Mouse (Mus musculus): ENCODE measurements at regions not wholly inside any gene's neighbourhood (a gene's known extent, or its start where the extent isn't known, plus 50 kb on each side); places are given as distances from the start of the nearest gene placed in this dataset.

DNA sequence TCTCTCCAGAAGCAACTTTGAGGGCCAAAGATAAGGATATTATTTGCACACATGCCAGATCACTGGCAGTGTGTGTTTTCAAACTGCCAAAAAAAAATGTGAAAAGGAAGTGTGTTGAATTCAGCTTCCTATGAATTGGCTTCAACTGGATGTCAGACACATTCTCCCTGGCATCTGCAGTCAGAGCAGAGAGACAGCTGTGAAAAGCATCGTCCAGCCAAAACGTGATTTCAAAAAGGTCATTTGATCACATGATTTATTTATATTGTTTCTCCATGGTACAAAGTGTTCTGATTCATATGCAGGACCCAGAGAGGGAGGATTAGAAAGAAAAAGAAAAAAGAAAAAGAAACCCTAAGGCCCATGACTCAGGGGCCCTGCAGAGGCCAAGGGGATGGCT, 207.2 kb upstream of the Adamts9 start:
- Histone ChIP-seq H3K4me2 (replicated peaks) (no peak overlapping the region), H3K27me3 (no peaks in the 10 kb centered on the region), H3K36me3 (no peaks in the 10 kb centered on the region), H3K9me3 (no peaks in the 10 kb centered on the region), H3K4me1 (0 out of 2 replicates have a peak, but pooled peaks cover 8% of the 10 kb centered on the region), H3K4me3 (no peak overlapping the region), H3K27ac (replicated peaks) (no peak overlapping the region), H3K9ac (replicated peaks) (no peak overlapping the region)
- 35% methylated on average over 2 of the region's 2 CpGs for WGBS
- ATAC-seq (replicated peaks) = no peak

DNA sequence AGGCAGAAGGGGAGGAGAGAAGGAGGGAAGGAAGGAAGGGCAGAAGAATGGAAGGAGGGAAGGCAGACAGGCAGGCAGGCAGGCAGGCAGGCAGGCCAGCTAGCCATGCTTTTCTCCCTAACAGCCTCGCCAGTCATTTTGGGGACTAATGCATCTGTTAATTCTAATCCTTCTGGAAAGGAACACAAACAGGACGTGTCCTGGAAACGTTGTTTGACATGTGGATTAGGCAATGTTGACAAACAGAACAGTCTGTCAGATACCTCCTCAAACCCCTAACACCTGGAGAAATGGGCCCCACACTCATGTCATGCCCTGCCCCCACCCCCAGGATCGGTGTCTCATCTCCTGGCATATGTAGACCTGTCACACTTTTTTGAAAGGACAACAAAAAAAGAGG, 206.7 kb upstream of the Adamts9 start:
- WGBS = 32% methylated on average over 4 of the region's 4 CpGs
- H3K9me3 ChIP-seq = no peaks in the 10 kb centered on the region

DNA sequence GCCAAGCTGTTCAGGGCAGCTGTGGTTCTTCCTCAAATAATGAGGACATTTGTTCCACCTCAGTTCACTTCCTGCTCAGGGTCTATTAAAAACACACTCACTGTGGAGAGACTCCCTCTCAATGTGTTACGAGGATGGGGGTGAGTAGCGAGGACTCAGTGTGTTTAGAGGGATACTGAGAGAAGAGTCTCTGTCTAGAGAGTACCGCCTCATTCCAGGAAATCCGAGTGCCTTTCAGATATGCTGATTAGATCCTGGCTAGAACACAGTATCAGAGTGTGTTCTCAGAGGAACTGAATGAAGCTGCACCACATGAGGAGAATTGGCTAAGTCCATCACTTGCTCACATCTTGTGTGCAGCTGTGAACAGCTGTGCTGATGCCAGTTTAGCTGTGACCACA, 197.0 kb upstream of the Adamts9 start:
- Histone ChIP-seq H3K4me3 (no peak overlapping the region), H3K27ac (replicated peaks) (no peak overlapping the region), H3K4me1 (no peaks in the 10 kb centered on the region), H3K36me3 (no peaks in the 10 kb centered on the region), H3K9ac (replicated peaks) (no peak overlapping the region), H3K27me3 (no peaks in the 10 kb centered on the region), H3K9me3 (no peaks in the 10 kb centered on the region), H3K4me2 (replicated peaks) (no peak overlapping the region)
- WGBS = 18% methylated on average over 4 of the region's 4 CpGs
- ATAC-seq (replicated peaks) = no peak

More for the DNA sequence above, 206.7 kb upstream of the Adamts9 start:
- no peaks in the 10 kb centered on the region for H3K27me3 ChIP-seq
- no peaks in the 10 kb centered on the region for H3K36me3 ChIP-seq
- H3K4me2 ChIP-seq (replicated peaks) = no peak overlapping the region
- no peak overlapping the region for H3K4me3 ChIP-seq
- no peak for ATAC-seq (replicated peaks)
- no peak overlapping the region for H3K9ac ChIP-seq (replicated peaks)
- H3K4me1 ChIP-seq = 0 out of 2 replicates have a peak, but pooled peaks cover 8% of the 10 kb centered on the region
- no peak overlapping the region for H3K27ac ChIP-seq (replicated peaks)

DNA sequence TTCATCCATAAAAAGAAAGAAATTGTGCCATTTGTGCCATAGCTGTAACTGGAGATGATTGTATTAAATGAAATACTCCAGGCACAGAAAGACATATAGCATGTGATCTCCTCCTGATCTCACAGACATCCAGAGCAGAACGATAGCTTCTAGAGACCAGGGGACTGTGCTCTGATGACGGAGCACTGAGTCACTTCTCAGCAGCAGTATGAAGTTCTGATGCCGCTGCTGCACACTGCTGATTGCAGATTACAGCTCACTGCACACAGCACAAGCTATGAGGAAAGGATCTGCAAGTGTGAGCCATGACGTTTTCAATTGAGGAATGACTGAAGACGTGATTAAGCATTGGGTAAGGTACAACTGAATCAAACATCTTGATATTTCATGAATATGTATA, 190.6 kb upstream of the Adamts9 start:
- Histone ChIP-seq H3K36me3 (no peaks in the 10 kb centered on the region), H3K4me3 (no peak overlapping the region), H3K9me3 (no peaks in the 10 kb centered on the region), H3K9ac (replicated peaks) (no peak overlapping the region), H3K4me1 (no peaks in the 10 kb centered on the region), H3K27ac (replicated peaks) (no peak overlapping the region), H3K27me3 (no peaks in the 10 kb centered on the region), H3K4me2 (replicated peaks) (no peak overlapping the region)
- ATAC-seq (replicated peaks) = no peak
- WGBS = 79% methylated on average over 5 of the region's 5 CpGs

DNA sequence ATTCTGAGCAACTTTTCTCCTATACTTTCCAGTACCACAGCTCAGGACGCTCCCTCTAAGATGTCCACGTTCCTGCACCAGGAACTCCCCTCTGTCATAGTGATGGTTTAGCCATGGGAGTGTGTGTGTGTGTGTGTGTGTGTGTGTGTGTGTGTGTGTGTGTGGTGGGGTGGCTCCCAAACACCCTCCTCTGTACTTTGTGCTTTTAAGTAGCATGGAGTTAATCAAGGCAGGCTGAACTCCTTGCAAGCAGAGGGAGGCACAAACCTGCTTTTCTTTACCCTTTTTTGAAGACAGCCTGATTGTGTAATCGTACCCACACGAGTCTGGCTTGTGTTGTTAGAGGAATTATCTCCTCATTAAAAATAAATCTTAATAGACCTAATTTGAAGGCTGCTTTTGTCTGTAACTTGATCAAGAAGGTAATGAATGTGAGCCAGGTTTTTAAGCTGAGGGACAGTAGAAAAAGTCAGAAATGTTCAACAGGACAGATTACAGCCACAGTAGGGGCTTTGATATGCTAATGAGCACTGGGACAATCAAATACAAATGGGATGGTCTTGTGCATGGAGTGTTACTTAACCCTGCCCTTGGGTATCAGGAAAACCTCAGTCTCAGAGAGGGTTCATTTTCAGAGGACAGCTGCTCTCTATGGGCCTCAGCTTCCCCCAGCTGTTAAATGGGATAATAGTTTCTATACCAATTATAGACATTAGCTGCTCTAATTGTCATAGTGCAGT, 187.8 kb upstream of the Adamts9 start:
- H3K36me3 ChIP-seq = no peaks in the 10 kb centered on the region
- WGBS = 13% methylated on average over 4 of the region's 4 CpGs
- H3K4me2 ChIP-seq (replicated peaks) = no peak overlapping the region
- H3K9me3 ChIP-seq = no peaks in the 10 kb centered on the region
- no peak overlapping the region for H3K27ac ChIP-seq (replicated peaks)
- ATAC-seq (replicated peaks) = no peak
- no peaks in the 10 kb centered on the region for H3K27me3 ChIP-seq
- H3K4me1 ChIP-seq = no peaks in the 10 kb centered on the region
- H3K9ac ChIP-seq (replicated peaks) = no peak overlapping the region
- H3K4me3 ChIP-seq = no peak overlapping the region

DNA sequence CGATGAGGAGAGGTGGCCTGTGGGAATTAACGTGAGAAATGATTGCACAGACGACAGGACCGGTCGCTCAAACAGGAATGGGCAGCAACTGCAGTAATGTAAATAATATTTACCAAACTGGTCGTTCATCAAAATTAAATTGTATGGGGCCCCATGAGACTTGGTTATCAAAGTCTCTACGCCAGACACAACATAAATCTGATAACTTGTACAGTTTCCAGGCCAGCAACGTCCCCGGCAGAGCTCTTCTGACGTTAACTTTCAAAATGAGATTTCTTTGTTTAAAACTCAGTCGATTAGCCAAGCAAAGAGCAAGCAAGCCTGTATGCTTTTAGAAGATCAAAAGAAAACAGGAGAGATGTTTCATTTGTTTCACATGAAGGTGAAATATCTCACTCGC, 176.2 kb upstream of the Adamts9 start:
- H3K4me1 ChIP-seq = no peaks in the 10 kb centered on the region
- H3K9me3 ChIP-seq = no peaks in the 10 kb centered on the region
- 71% methylated on average over 12 of the region's 12 CpGs for WGBS
- no peak overlapping the region for H3K4me2 ChIP-seq (replicated peaks)
- H3K4me3 ChIP-seq = no peak overlapping the region
- no peaks in the 10 kb centered on the region for H3K27me3 ChIP-seq
- no peak overlapping the region for H3K9ac ChIP-seq (replicated peaks)
- H3K36me3 ChIP-seq = no peaks in the 10 kb centered on the region
- ATAC-seq (replicated peaks) = no peak
- no peak overlapping the region for H3K27ac ChIP-seq (replicated peaks)

DNA sequence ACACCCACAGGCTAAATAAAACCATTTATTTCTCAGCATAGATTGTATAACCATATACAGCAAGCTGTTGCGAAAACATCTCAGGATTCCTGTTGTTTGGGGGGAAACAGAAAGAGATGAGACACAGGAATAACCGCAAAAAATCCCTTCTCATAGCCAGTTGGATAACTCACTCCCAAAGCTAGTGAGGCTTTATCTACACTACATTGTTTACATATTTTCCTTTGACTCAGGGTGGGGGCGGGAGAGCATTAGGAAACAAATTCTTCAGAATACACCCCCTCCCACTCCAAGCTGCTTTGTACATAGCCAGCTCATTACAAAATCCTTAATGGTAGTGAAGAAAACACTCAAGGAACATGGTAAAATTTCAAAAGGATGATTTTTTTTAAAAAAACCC, 170.1 kb upstream of the Adamts9 start:
- 89% methylated on average over 3 of the region's 3 CpGs for WGBS
- Histone ChIP-seq H3K9ac (replicated peaks) (no peak overlapping the region), H3K9me3 (no peaks in the 10 kb centered on the region), H3K4me3 (no peak overlapping the region), H3K27me3 (no peaks in the 10 kb centered on the region), H3K4me2 (replicated peaks) (no peak overlapping the region), H3K36me3 (no peaks in the 10 kb centered on the region), H3K4me1 (no peaks in the 10 kb centered on the region), H3K27ac (replicated peaks) (no peak overlapping the region)
- ATAC-seq (replicated peaks) = no peak

DNA sequence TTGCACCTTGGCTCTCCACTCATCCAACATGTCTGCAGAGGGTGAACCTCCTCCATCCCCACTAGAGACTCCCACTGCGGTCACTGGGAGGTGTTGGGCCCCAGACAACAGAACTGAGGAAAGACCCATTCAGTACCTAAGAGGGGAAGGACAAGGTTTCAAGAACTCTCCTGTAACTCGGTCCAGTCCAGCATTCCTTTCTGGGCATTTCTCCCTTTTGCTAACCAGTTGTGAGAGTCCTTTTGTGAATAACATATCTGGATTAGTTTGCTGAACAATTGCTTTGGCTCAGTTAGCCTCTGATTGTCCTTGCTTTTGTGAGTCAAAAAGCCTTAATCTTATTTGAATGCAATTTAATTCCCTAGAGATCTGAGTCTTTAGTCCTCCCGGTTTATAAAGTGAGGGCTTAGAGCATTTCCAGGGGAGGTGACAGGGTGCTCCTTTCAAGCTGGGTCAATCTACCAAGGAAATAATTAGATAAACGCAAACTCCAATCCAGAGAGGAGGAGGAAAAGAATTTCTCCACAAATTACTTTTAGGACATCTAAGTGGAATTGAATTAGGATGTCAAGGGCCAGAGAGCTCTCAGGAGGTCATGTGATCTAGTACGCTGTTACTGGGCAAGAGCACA, 151.6 kb upstream of the Adamts9 start:
- no peak overlapping the region for H3K4me3 ChIP-seq
- no peak overlapping the region for H3K4me2 ChIP-seq (replicated peaks)
- H3K9me3 ChIP-seq = no peaks in the 10 kb centered on the region
- no peaks in the 10 kb centered on the region for H3K4me1 ChIP-seq
- no peaks in the 10 kb centered on the region for H3K27me3 ChIP-seq
- ATAC-seq (replicated peaks) = no peak
- no peaks in the 10 kb centered on the region for H3K36me3 ChIP-seq
- H3K27ac ChIP-seq (replicated peaks) = no peak overlapping the region
- 12% methylated on average over 5 of the region's 5 CpGs for WGBS
- no peak overlapping the region for H3K9ac ChIP-seq (replicated peaks)

DNA sequence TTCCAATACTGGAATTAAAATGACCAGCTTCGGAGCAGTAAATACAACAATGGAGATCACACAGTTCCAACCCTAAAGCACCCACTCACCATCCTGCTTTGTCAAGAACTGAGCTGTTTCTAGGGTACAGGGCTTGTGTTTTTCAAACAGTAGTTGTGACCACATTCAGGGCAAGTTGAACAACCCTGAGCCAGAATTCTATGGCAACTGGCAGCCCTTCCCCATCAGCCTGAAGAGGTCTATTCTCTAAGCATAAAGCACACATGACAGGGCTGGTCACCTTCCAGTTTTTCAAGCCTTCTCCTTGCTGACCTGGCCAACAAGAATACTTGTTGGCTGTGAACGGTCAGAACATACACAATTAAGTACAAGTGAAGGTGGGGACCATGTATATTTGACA, 150.5 kb upstream of the Adamts9 start:
- Histone ChIP-seq H3K9ac (replicated peaks) (no peak overlapping the region), H3K27me3 (no peaks in the 10 kb centered on the region), H3K4me3 (no peak overlapping the region), H3K4me1 (no peaks in the 10 kb centered on the region), H3K36me3 (no peaks in the 10 kb centered on the region), H3K27ac (replicated peaks) (no peak overlapping the region), H3K4me2 (replicated peaks) (no peak overlapping the region), H3K9me3 (no peaks in the 10 kb centered on the region)
- WGBS = 62% methylated on average over 2 of the region's 2 CpGs
- no peak for ATAC-seq (replicated peaks)

DNA sequence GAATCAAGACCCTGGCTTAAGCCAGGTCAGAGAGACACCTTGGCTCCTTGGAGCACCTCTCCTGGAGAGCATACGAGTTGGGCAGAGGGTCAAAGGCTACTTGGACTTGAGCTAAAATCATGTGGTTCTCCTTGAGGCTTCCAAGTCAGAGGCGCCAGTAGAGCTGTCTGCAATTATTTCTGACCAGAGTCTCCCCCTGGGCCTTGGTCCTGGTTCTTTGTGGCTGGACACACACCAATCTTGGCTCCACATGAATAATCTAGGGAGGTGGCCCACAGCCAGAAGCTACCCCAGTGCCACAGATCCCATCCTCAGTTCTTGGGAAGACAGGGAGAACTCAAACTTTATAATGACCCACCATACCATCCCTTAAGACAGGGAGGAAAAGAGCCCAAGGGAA, 144.0 kb upstream of the Adamts9 start:
- Histone ChIP-seq H3K27ac (replicated peaks) (no peak overlapping the region), H3K36me3 (no peaks in the 10 kb centered on the region), H3K27me3 (no peaks in the 10 kb centered on the region), H3K4me3 (no peak overlapping the region), H3K9ac (replicated peaks) (no peak overlapping the region), H3K4me1 (no peaks in the 10 kb centered on the region), H3K4me2 (replicated peaks) (no peak overlapping the region), H3K9me3 (no peaks in the 10 kb centered on the region)
- ATAC-seq (replicated peaks) = no peak
- 89% methylated on average over 2 of the region's 2 CpGs for WGBS

DNA sequence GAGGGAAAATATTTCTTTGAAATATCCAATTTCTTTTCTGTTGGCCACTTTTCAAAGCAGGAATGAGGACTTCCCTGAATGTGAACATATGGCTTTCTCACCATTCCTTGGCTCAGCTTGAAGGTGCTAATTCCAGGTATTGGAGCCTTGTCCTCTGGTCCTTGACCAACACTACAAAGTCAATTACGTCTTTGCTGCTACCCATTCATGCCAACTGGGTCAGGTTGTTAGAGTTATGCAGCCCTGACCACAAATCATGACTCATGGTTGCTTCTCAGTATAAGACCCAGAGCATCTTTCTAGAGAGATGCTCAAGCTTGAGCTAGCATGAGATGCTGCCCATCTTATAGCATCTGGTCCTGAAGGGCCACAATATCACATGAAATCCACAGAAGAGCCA, 141.0 kb upstream of the Adamts9 start:
- Histone ChIP-seq H3K36me3 (no peaks in the 10 kb centered on the region), H3K4me3 (no peak overlapping the region), H3K9me3 (no peaks in the 10 kb centered on the region), H3K9ac (replicated peaks) (no peak overlapping the region), H3K27me3 (no peaks in the 10 kb centered on the region), H3K4me2 (replicated peaks) (no peak overlapping the region), H3K27ac (replicated peaks) (no peak overlapping the region), H3K4me1 (no peaks in the 10 kb centered on the region)
- WGBS = 95% methylated on average over 1 of the region's 1 CpGs
- no peak for ATAC-seq (replicated peaks)

DNA sequence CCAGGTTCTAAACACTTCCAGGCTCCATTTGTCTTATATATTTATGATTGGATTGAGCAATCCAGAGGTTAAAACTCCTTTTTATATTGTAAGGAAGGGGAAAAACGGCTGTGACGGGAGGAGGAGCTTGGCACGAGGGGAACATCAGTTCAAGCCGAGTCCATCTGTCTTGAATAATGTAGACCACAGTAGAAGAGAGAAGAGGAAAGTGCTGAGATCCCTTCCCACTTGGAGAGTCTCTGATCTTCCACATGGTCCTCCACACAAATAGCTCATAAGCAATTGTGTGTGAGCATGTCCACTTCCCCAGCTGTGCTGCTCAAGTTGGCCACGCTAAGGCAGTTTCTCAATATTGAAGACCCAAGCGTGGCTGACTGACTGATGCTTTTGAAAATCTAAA, 140.4 kb upstream of the Adamts9 start:
- Histone ChIP-seq H3K9me3 (no peaks in the 10 kb centered on the region), H3K4me1 (no peaks in the 10 kb centered on the region), H3K4me3 (no peak overlapping the region), H3K27me3 (no peaks in the 10 kb centered on the region), H3K4me2 (replicated peaks) (no peak overlapping the region), H3K36me3 (no peaks in the 10 kb centered on the region), H3K27ac (replicated peaks) (no peak overlapping the region), H3K9ac (replicated peaks) (no peak overlapping the region)
- ATAC-seq (replicated peaks) = no peak
- WGBS = 90% methylated on average over 6 of the region's 6 CpGs

DNA sequence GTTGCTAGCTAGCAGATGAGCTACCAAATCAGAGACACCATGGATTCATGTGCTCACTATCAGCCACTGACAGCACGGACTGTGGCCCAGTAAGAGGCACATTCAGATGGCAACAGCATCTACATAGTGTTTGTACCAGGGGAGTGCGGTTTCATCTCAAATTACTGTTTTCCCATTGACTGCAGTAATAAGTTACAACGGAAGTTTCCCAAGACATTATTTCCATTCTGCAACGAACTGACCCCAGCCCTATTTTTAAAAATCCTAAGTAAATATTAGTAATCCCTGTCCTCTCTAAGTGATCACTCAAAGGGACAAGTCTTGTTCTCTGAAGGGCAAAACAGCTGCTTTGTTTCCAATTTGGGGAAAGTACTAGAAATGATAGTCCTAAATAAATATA, 138.9 kb upstream of the Adamts9 start:
- H3K4me3 ChIP-seq = no peak overlapping the region
- H3K36me3 ChIP-seq = no peaks in the 10 kb centered on the region
- no peaks in the 10 kb centered on the region for H3K9me3 ChIP-seq
- H3K9ac ChIP-seq (replicated peaks) = no peak overlapping the region
- no peaks in the 10 kb centered on the region for H3K27me3 ChIP-seq
- WGBS = 88% methylated on average over 4 of the region's 4 CpGs
- ATAC-seq (replicated peaks) = no peak
- H3K27ac ChIP-seq (replicated peaks) = no peak overlapping the region
- no peaks in the 10 kb centered on the region for H3K4me1 ChIP-seq
- no peak overlapping the region for H3K4me2 ChIP-seq (replicated peaks)
